Mouse (Mus musculus): ENCODE data around the gene Mrap2. TPM values are rescaled to one million over a fixed set of nuclear protein-coding genes. Genes with fewer than 3 reads are reported as not detected.
"Not testable (repeated sequence)": the region's sequence is repeated elsewhere in the genome, so short reads cannot be mapped to it uniquely, and the experiment has no call there.

Mrap2 gene
- not detected in 3 replicates for total RNA-seq (2017)

DNA sequence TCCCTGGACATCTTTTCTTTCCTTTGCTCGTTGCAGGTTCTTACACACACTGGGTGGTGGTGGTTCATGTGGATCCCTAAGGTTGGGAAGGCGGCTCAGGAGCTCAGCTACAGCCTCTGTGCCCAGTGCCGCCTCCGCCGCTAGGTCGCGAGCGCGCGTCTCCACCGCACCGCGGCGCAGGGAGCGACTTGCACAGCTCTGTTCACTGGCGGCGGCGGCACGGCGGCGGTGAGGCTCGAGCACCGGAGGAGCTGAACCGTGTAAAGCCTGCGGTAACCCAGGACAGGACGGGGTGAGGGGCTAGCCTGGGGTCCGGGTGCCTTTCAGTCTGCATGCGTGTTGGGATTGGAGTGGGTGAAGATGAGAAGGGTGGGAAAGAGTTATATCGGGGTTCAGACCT lies at the start of gene Mrap2:
TSS of gene Mrap2 (plus strand) at position 201 of the 400 bp plus-strand sequence.
- ATAC-seq (replicated peaks; ENCODE audit: insufficient number of reproducible peaks, low FRiP score, low TSS enrichment, poor library complexity, severe bottlenecking) = no peak

DNA sequence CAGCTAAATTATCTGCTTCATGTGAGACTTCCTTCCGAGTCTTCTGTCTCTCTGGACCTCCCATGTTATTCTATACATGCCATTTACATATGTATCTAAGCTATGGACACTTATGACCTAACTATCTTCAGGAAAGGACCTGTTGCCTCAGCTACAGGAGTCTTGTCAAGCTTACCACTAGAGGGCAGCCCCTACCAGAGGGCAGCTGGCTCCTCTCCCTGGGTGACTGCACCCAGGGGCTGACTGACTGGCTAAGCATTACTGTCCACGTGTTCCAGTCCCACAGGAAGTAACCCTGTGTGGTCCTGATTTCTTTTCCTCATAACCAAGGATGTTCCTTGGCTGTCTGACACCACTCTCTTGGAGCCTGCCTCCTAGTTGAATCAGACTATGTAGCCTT lies 46.1 kb upstream of the Mrap2 start:
- no peak for ATAC-seq (replicated peaks; ENCODE audit: insufficient number of reproducible peaks, low FRiP score, low TSS enrichment, poor library complexity, severe bottlenecking)

DNA sequence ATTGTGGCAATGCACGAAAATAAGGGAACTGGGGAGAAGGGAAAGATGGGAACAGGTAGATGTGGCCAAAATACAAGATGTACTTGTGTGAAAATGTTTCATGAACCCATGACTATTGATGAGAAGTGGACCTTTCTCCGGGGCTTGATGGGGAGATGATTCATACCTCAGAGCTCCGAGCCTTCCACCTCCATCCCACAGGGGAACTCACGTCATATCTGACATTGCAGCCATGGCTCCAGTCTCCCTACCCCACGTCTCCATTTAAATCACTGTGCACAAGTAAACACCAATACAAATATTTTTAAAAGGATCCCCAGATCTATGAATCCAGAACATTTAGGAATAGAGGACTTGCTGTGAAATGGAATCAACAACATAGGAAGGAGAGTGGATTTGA lies 29.1 kb upstream of the Mrap2 start:
- no peak for ATAC-seq (replicated peaks; ENCODE audit: insufficient number of reproducible peaks, low FRiP score, low TSS enrichment, poor library complexity, severe bottlenecking)

DNA sequence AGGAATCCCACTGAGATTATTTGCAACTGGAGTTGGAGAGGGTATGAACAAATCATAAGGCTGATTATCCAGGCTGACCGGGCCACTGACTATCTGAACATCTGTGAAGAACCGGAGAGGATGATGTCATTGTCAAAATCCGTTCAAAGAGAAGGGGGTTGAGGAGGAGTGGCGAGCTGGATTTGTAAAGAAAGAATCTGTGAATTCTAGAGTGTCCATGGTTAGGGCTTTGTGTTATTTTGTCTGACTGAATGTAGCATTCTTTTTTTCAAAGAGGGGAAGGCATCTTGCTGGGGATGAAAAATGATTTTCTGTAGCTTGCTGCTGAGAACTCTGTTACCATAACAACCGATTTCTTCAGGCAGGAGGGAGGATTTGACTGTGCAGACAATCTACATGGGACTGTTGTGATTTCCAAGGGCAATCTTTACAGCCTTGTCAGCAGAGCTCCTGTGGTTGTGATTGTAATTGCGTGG lies 28.6 kb upstream of the Mrap2 start:
- ATAC-seq (replicated peaks; ENCODE audit: insufficient number of reproducible peaks, low FRiP score, low TSS enrichment, poor library complexity, severe bottlenecking) = no peak

DNA sequence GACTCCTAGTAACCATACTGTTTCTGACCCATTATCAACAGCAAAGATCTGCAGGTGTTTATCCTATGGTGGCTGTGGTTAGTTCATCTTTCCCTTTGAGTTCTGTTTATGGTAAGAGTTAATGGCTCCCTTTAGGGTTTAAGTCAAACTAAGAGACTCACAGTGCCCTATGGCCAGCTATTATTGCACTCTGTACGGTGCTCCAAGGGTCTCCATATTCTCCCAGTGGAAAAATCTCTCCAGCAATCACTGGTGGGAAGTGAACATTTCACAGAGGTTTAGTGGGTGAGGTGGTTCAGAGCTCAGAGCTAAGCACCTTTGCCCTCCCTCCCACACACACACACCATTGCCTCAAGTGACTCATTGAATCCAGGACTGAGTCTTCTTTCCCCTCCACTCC lies 28.1 kb upstream of the Mrap2 start:
- ATAC-seq (replicated peaks; ENCODE audit: insufficient number of reproducible peaks, low FRiP score, low TSS enrichment, poor library complexity, severe bottlenecking) = no peak

DNA sequence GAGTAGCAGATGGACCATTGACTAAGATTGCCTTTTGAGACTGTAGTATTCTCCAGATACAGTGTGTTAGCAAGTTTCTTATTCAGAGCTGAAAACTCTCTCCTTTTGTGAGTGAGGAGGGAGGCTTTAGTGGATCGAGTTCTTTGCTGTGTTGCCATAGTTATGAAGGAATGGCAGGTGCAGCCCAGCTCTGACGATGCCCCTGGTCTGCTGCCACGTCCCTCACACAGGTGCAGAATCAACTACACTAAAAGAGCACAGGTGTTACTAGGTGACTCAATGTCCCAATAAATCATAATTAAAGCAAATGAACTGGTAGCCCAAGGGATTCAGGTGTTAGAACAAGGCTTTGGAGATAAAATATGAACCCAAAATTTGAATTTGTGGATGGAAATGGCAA lies 25.1 kb upstream of the Mrap2 start:
- ATAC-seq (replicated peaks; ENCODE audit: insufficient number of reproducible peaks, low FRiP score, low TSS enrichment, poor library complexity, severe bottlenecking) = no peak

DNA sequence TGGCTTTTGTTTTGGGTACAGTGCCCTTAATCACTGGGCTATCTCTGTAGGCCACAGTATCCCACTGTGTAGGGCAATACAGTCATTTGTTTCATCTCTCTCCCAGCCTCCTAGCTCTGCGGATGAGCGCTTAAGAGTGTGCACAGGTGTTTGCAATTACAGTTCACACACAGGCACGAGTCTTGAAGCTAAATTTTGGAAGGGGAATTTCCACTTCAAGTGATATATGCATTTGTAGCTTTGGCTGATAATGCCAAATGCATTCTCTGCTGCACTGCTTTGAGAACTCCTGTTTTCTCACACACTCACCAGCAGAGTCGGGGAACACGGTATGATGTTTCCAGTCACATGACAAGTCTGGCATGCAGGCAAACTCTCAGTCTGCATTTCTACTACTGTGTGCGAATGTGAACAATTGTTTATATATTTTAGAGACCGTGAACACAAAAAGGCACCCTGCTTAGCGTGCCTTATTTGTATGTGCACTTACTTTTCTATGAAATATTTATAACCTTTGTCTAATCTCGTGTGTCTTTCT lies 22.1 kb upstream of the Mrap2 start:
- no peak for ATAC-seq (replicated peaks; ENCODE audit: insufficient number of reproducible peaks, low FRiP score, low TSS enrichment, poor library complexity, severe bottlenecking)

DNA sequence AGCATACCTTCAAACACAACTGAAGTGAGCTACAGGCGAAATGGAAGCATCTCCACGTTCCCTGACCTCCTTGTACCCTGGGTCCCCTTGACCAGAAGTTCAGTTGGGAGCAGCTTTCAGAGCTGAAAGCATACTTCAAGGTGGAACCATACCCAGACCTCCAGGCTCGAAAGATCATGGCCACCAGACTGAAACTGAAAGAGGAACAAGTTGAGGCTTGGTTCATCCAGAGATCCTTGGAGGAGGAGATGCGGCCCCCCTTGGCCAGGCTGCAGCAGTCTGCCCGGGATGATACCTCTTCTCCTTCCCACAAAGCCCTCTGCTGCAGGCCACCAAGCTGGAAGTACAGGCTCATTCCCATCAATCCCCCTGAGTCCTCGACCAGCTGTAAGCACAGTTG lies 17.1 kb upstream of the Mrap2 start:
- not testable (repeated sequence) for ATAC-seq (replicated peaks; ENCODE audit: insufficient number of reproducible peaks, low FRiP score, low TSS enrichment, poor library complexity, severe bottlenecking)

DNA sequence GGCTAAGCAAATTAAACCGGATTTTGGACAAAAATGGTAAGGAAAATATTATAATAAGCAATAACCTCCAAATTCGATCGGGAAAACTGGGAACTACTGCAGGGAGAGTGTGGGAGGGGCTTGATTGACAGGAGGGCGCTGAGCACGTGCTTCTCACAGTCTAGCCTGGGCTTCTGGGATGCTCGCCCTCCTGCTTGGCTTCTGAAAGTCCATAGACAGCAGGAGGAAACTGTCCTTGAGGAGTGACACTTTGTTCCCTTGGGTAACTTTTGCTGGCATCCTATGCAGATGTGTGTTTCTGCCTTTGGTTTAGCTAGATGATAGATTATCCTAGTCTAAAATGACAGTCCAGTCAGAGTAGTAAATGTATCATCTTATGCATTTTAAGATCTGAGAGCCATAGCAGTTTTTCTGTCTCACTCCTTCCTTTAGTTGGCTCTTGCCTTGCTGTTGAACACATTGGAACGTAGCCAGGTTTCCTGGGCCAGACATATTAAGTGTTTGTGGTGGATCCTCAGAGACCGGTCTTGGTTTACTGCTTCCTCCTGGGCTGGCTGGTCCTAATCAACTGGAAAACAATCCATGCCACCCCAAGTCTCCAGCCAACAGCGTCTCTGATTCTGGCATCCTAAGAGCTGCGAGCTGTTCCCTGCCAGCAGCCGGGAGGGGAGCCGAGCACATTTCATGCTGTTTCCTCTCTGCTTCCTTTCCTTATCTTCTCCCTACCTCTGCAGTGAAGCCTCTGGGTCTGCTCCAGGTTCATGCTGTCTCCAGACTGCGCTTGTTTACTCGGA lies 8.1 kb upstream of the Mrap2 start:
- ATAC-seq (replicated peaks; ENCODE audit: insufficient number of reproducible peaks, low FRiP score, low TSS enrichment, poor library complexity, severe bottlenecking) = no peak

DNA sequence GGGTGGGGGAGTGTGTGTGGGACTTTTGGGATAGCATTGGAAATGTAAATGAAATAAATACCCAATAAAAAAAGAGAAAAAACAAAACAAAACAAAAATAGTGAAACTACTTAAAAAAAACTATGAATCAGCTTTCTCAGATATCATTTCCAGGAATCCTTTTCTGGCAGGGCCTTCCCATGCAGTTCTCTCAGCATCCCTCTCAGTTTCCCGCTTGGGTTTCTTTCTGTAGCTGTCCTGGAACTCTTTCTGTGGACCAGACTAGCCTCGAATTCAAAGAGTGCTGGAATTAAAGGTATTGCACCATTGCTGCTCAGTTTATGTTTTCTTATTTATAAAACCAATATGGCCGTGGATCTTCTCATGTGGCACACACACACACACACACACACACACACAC lies 1.0 kb upstream of the Mrap2 start:
- no peak for ATAC-seq (replicated peaks; ENCODE audit: insufficient number of reproducible peaks, low FRiP score, low TSS enrichment, poor library complexity, severe bottlenecking)

DNA sequence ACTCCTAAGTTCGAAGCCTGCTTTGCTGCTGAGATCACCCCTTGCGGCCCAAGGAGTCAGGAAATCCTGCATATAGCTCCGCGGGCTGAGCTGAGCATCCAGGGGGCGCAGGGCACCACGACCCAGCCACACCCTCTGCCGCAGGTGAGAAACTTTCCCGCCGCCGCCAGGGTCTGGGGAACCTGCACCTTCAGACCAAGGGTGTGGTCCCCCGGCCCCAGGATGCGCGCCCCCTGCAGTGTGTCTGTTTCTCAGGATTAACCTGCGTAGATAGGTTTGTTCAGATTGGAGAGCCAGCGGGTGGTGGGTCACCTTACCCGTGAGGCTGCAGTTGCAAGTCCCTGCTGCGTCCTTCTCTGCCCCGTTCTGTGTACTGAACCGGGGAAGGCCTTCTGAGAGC lies 426 bp downstream of the Mrap2 start:
- ATAC-seq (replicated peaks; ENCODE audit: insufficient number of reproducible peaks, low FRiP score, low TSS enrichment, poor library complexity, severe bottlenecking) = no peak

DNA sequence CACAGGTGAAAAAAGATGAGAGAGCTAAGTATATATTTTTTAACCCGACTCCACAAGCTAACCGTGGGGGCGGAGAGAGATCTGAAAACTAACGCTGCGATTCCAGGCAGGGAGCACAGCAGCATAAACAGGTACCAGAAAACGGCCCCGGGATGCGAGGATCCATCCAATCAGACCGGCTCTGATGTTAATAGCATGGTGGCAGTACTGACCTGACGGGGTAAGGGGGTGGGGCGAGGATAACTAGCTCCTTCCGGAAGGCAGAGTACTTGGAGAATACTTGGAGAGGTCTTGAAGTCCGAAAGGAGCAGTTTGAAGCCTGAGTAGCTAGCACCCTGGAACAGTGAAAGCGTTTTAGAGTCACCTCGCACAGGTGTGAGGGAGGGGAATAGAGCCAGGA lies 1.1 kb downstream of the Mrap2 start:
- ATAC-seq (replicated peaks; ENCODE audit: insufficient number of reproducible peaks, low FRiP score, low TSS enrichment, poor library complexity, severe bottlenecking) = no peak

DNA sequence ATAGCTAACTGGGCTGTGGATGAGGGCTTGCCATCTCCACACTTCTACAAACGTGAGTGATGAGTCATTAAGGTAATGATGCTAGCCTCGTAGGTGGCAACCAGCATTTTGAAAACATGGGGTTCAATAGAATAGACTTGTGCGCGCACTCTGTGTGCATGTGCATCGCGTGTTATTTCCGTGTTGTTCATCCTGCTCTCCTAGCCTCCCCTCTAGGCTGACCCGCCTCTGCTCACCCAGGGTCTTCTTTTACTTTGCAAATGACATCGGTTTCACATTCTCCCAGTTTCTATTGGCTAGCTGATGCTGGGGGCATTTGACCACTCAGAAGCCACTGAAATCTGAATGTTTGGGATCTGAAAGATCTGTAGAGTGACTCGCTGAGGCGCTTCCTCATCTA lies 1.6 kb downstream of the Mrap2 start:
- no peak for ATAC-seq (replicated peaks; ENCODE audit: insufficient number of reproducible peaks, low FRiP score, low TSS enrichment, poor library complexity, severe bottlenecking)

DNA sequence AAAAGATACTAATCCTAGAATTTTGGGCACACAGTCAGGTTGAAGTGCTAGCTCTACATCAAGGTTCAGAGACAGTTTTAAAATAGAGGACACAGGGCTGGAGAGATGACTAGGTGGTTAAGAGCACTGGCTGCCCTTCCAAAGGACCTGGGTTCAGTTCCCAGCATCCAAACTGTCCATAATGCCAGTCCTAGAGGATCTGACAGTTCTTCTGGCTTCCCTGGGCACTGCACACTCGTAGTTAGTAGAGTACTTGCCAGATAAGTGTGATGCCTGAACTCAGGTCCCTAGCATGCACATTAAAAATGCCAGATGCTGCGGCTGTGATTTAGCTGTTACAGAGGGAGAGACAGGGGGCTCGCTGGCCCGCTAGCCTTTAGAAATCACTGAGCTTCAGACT lies 2.3 kb downstream of the Mrap2 start:
- ATAC-seq (replicated peaks; ENCODE audit: insufficient number of reproducible peaks, low FRiP score, low TSS enrichment, poor library complexity, severe bottlenecking) = no peak

DNA sequence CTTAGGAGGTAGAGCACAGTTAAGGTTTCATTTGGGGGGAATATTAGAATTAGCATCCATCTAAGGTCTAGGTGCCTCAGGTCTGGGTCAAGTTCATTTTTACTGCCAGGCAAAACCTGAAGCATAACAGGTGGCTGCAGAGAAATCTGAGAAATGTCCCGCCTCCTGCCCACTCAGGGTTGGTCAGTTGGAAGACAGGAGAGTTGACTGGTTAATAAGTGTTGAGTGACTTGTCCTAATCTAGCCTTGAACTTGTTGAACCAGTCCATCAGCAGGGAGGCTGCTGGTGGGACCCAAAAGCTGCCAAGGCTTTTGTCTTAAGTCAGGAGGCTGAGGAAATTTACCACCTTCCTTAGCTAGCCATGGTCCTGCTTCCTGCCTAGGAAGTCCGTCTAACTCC lies 3.8 kb downstream of the Mrap2 start:
- ATAC-seq (replicated peaks; ENCODE audit: insufficient number of reproducible peaks, low FRiP score, low TSS enrichment, poor library complexity, severe bottlenecking) = no peak

DNA sequence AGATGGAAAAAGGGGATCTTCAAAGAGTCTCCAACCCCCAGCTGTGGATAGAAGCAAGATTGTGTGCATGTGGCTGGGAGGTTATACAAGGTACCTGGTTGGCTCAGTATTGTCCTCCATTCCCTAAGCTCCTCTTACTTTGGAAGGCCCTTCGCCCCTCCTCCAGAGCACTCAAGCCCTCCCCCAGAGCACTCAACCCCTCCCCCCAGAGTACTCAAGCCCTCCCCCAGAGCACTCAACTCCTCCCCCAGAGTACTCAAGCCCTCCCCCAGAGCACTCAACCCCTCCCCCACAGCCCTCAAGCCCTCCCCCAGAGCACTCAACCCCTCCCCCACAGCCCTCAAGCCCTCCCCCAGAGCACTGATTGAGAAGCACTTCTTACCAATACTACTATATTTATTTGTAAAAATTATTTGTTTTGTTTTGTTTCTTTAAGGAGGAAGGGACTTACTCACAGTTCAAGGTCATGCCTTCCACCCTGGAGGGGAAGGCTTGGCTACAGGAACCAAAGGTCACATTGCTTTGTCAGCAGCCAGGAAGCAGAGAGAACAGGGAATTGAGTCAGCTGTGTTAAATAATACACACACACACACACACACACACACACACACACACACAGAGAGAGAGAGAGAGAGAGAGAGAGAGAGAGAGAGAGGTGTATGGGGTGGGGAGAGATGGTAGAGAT lies 8.7 kb downstream of the Mrap2 start:
- no peak for ATAC-seq (replicated peaks; ENCODE audit: insufficient number of reproducible peaks, low FRiP score, low TSS enrichment, poor library complexity, severe bottlenecking)

DNA sequence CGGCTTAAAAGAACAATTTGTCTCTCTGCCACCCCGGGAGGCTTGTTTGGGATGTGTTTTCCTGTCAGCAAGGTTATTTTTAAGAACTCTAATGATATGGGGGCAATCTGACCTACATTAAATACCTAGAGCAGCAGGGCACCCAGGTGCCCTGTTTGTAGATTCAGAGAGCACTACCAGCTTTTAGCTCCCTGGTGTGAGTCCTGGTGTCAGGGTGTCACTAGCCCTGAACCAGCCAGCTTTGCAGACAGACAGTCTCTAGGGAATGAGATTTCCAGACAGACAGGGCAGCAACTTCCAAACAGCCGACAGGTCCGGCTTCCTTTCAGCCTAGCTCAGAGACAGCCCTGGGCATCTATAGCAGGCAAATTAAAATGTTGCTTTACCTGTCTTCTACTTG lies 18.5 kb downstream of the Mrap2 start:
- ATAC-seq (replicated peaks; ENCODE audit: insufficient number of reproducible peaks, low FRiP score, low TSS enrichment, poor library complexity, severe bottlenecking) = no peak

DNA sequence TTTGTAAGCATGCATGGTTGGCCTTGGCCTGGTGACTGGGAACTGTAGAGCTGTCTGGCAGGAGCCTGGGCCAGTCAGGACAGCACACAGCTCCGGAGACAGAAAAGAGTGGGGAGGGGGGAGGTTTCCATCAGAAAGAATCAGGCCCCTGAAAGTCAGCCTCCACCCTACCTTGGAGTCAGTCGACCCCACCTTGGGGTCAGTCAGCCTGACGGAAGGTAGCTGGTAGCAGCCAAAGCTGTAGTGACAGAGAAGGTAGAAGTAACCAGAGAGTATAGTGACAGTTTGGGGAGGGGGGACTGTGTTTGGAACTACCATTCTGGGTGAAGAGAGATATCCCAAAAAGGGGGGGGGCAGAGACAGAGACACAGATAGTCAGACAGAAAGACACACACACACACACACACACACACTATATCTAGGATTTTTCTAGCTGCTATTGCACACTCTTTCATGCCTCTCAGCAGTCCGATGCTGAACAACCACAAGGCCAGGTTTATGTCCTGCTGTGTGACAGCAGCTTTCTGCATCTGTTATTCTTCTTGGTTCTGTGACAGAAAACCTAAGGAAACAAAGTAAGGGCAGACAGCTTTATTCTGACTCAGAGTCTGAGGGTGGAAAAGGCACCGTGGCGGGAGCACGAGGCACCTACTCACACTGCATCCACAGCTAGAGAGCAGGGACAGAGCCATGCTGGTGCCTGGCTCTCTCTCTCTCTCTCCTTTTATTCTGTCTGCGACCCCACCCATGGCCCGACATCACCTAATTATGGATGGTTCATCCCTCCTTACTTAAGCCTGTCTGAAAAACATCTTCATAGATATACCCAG lies 23.1 kb downstream of the Mrap2 start:
- no peak for ATAC-seq (replicated peaks; ENCODE audit: insufficient number of reproducible peaks, low FRiP score, low TSS enrichment, poor library complexity, severe bottlenecking)

DNA sequence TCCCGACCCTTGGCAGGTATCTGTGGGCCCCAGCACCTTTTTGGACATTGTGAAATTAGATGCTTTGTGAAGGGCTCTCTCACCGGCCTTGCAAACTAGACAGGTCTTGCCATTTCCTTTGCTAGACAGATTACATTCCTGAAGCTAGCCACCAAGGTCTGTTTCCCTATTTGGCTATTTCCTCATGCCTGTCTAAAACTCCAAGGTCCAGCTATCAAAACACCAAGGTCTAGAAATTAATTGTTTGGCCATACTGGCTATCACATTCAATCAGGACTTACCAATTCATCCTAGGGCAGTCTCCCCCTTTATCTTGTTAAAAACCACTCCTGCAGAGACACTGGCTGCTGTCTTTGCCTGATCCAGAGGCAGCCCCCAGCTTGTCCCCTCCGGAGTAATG lies 23.9 kb downstream of the Mrap2 start:
- ATAC-seq (replicated peaks; ENCODE audit: insufficient number of reproducible peaks, low FRiP score, low TSS enrichment, poor library complexity, severe bottlenecking) = no peak

All from monocyte, adult 5-6 weeks (primary cell).